Mouse (Mus musculus) left cerebral cortex, postnatal 10 days (tissue): ENCODE data around the gene Dcaf12. TPM values are rescaled to one million over a fixed set of nuclear protein-coding genes. Genes with fewer than 3 reads are reported as not detected.

Experiments
- DNase-seq, 2 experiments: peaks; one replicate each; pipeline ENCODE4 v3.0.0; 2021 to 2022; ENCODE audit warnings: low spot score in 2 of 2, mixed read lengths in 1 of 2; ENCODE audit errors: extremely low spot score in 1 of 2
- intact Hi-C: fragments of 180-260 bp; cut with DNase I; formaldehyde crosslinking; loops from one replicate; pipeline ENCODE4 v1.15.1; 2025
- total RNA-seq, 2 experiments: library from RNA; stranded (reverse); gene quantifications; 2 replicates each; pipeline ENCODE4 v1.2.3; 2021

Gene Dcaf12
- 10 to 100 TPM; 55.2 to 55.6 TPM for total RNA-seq

- peak; percentile 94 to 98 for DNase-seq
- intact Hi-C loops, result loop anchor here (5.0 kb wide), 1 partner anchor 73 kb away; no protein-coding TSS in a partner anchor
Measured at GRCm38 (mm10) chr4:41314141-41315129, at the start of gene Dcaf12. Gene Dcaf12 (minus strand): TSS chr4:41314889.

- DNase-seq, result no peak
- intact Hi-C loops, result no loop called here
Measured at GRCm38 (mm10) chr4:41361059-41361458, 46.4 kb upstream of the Dcaf12 start.

DNA sequence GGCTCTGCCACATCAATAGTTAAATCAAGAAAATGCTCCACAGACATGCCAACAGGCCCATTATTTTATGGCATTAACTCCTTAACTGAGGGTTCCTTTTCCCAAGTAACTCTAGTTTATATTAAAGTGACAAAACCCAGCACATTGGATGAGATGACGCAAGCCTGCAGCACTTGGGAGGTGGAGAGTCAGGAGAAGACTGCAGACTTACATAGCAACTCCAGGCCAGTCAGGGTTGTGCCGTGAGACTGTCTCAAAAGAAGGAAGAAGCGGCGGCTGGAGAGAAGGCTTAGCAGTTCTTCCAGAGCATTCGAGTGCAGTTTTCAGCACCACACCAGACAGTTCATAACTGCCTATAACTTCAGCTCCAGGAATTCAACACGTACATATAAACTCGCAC is 44.7 kb upstream of the Dcaf12 start:
- DNase-seq, result no peak
- intact Hi-C loops, result no loop called here

DNA sequence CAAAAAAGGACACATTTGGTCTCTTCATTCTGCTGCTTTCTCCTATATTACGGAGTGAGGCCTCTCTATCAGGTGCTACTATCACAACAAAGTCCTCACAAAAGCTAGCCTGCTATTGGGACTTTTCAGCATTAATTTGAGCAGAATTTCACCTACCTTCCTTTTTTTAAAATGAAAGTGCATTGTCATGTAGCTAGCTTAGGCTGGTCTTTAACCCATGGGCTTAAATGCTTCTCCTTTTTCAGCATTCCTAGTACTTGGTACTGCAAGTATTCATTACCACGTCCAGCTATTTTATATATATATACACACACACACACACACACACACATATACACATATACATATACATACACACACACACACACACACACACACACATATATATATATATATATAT is 44.0 kb upstream of the Dcaf12 start:
- DNase-seq, result no peak
- intact Hi-C loops, result no loop called here

- intact Hi-C loops, result no loop called here
- DNase-seq, result no peak
Measured at GRCm38 (mm10) chr4:41357154-41357553, 42.5 kb upstream of the Dcaf12 start.

DNA sequence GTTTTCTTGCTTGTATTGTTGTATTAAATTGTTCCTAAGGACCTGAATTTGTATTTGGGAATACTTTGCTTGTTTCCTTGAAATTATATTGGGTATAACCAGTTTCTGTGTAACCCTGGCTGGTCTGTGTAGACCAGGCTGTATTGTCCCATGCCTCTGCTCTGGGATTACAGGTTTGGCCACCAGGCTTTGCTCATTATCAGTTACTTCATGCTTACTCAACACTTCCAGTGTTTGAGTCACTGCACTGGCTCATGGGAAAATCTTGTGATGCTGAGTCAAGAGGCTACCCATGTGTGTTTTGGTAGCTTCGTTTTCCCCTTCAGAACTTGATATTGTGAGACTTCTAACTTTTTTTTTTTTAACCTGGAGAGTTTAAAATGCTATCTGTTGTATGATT is 38.6 kb upstream of the Dcaf12 start:
- intact Hi-C loops, result no loop called here
- DNase-seq, result no peak

DNA sequence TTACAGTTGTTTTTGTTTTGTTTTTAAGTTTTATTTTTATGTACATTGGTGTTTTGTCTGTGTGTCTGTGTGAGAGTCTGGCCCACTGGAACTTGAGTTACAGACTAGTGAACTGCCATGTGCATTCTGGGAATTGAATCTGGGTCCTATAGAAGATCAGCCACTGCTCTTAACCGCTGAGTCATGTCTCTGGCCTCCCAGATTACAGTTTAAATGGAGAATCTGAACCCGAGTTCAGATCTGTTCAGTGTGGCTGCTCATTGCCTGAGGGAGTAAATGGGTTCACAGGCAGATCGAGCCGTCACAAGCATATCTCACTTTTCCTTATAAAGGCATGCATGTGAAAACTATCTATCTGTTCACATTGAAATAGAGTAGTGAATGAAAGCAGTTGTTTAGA is 38.1 kb upstream of the Dcaf12 start:
- DNase-seq, result no peak
- intact Hi-C loops, result no loop called here

- intact Hi-C loops, result no loop called here
- DNase-seq, result no peak
Measured at GRCm38 (mm10) chr4:41349199-41349591, 34.5 kb upstream of the Dcaf12 start.

DNA sequence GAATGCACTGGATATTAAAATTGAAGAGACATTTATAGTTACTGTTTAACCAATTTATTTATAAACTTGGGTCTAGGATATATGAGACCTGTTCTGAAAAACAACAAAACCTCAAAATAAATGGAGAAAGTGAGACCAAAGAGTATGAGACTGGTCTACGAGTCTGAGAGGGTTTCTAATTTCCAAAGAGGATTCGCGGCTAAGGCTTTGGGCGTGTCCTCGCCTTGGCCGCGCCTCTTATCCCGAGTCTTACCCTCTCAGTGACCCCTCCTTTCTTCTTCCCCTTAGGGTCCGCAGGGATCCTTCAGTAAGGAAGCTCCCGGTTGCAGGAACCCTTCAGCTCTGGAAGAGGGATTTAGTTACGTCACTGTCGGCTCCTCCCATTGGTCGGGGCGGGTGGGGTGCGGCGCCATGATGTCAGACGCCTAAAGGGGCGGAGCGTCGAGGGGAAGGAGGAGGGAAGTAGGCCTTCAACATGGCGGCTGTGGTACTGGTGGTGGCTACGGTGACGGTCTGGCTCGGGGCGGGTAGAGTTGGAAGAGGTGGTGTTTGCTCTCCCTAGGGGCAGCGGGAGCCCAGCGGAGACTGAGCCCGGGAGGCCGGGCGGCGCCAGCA is 34.0 kb upstream of the Dcaf12 start, which contains the start of gene Ubap1:
Gene Ubap1, plus strand, starts transcription at position 413 of the 615 bp plus-strand sequence.
- DNase-seq, result peak; percentile 90 to 96
- intact Hi-C loops, result no loop called here

GRCm38 (mm10) chr4:41347839-41348238 is 33.1 kb upstream of the Dcaf12 start:
- no peak for DNase-seq
- intact Hi-C loops, result no loop called here

DNA sequence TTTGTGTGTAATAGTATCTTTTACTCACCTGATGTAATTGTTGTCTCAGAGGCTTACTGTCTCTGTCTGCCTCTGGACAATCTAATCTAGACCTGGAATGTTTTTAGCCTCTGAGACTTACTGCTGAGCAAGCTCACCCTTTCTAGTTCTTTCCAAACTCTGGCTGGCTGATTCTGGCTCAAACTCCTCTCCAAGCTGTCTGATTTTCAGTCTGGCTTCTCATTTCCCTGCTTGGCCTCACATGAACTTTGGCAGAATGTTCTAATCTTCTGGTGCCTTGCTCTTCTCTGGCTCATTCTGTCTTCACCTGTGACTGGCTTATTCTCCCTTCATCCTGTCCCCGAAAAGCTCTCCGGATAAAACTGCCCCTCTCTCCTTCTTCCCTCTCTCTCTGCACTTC is 31.3 kb upstream of the Dcaf12 start:
- no peak for DNase-seq
- intact Hi-C loops, result no loop called here

- intact Hi-C loops, result no loop called here
Measured at GRCm38 (mm10) chr4:41340912-41341550, 26.3 kb upstream of the Dcaf12 start.

GRCm38 (mm10) chr4:41336546-41336945 is 21.9 kb upstream of the Dcaf12 start:
- no peak for DNase-seq
- intact Hi-C loops, result no loop called here

More at GRCm38 (mm10) chr4:41340912-41341550, 26.3 kb upstream of the Dcaf12 start:
- DNase-seq, result no peak

DNA sequence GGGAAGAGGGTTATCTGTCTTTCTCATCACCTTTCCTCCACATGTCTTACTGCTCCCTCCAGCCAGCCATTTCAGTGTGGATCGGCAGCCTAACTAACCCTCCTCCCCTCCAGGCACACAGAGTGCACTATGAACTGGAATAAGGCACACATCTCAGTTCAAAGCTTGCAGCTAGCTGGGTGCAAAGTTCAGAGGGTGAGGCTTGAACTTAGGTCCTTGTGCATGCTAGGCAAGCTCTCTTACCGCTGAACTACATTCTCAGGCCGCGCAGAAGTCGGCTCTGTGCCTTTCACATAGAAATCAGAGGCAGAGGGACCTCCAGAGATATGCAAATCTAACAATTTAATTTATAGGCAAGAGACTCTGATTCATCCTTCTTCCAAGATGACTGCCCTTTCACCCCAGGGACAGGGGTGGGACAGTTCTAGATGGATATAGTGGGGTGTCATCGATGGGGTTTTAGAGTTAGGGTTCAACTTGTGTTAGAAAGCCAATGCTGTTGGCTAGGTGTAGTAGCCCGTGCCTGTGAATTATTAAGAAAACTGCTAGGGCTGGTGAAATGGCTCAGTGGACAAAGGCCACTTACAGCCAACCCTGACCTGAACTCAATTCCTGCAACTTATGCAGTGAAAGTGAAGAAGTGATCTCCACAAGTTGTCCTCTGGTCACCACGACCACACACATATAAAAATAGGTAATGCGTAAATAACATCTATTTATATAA is 17.2 kb upstream of the Dcaf12 start:
- intact Hi-C loops, result no loop called here
- no peak for DNase-seq

DNA sequence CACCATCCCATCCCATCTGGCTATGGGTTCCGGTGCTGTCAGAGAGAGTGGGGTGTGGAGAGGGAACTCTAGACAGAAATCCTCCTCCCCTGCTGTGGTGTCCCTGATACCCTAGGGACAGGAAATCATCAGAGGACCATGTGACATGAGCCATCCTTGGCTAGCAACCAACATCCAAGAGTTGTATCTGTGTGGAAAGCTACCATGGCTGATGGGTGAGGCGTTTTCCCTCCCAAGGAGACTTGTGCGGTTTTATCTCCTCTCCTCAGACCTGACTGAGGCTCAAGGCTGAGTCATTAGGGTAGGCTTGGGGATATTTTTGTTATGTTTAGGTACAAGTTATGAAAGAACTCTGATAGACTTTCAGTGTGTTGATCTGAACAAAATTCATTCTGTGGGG is 16.4 kb upstream of the Dcaf12 start:
- DNase-seq, result no peak
- intact Hi-C loops, result no loop called here

DNA sequence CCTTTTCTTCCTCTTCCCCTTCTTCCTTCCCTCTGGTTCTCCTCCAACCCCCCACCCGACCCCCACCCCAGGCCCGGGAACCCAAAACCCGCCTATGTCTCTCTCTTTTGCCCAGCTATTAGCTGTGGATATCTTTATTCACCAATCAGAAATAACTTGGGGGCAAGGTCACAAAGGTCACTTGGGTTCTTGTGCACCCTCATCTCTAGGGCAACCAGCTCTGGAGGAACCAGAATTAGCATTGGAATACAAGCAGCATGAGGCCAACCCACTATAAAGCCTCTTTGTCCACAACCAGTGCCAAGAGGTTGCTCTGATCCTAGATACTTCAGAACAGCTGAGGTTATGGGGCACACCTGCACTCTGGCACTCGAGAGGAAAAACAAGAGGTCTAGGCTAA is 14.8 kb upstream of the Dcaf12 start:
- no peak for DNase-seq
- intact Hi-C loops, result no loop called here

DNA sequence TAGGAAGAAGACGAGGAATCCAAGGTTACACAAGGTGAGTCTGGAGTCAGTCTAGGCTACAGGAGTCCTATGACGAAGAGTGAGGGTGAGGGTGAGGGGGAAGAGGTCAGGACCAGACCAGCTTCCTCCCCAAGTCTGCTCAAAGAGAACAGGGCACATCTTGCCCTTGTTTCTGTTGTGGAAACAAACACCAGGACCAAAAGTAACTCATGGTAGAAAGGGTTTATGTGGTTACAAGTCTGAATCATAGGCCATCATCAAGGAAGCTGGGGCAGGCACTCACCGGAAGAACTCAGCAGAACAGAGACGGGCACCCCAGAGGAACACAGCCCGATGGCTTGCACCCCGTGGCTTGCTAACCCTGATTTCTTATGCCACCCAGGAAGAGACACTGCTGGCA is 12.2 kb upstream of the Dcaf12 start:
- intact Hi-C loops, result no loop called here
- no peak for DNase-seq

DNA sequence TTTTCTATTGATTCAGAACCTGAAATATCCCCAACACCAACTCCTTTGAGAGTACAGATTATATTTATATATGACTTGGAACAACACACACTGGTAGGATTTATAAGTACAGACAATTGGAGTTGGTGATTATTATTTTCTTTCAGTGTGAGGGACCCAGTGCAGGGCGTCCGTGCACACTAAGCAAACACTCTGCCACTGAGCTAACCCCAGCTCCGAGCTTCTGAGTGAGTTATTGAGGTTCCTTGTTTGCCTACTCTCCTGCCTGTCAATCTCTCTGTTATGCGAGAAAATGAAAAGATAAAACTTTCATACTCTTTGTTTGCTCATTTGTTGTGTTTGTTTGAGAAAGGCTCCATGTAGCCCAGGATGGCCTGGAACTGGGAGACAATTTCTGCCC is 6.3 kb upstream of the Dcaf12 start:
- DNase-seq, result no peak
- intact Hi-C loops, result no loop called here

GRCm38 (mm10) chr4:41318267-41318666 is 3.6 kb upstream of the Dcaf12 start:
- no peak for DNase-seq
- intact Hi-C loops, result no loop called here
